Mouse (Mus musculus) forebrain, embryonic 16.5 days (tissue): ENCODE data around the gene Pth2. TPM values are rescaled to one million over a fixed set of nuclear protein-coding genes. Genes with fewer than 3 reads are reported as not detected.

Experiments
- ATAC-seq: fragments of 200-750 bp; cut with Nextera tagmentation; 2 replicates; pipeline ENCODE4 v1.8.0; 2017; ENCODE audit warnings: mild to moderate bottlenecking, moderate library complexity
- H3K27ac ChIP-seq: fragments of 300-500 bp; sonication (generic); 2 replicates; pipeline ENCODE4 v1.5.1; 2014; ENCODE audit warnings: low read length, control low read depth
- H3K27me3 ChIP-seq: fragments of 300-500 bp; sonication (generic); replicated peaks from 2 replicates; pipeline ENCODE4 v1.6.1; 2014; ENCODE audit warnings: low read length; ENCODE audit not compliant: control insufficient read depth, insufficient read depth
- H3K36me3 ChIP-seq: fragments of 300-500 bp; sonication (generic); 2 replicates; pipeline ENCODE4 v1.6.1; 2014; ENCODE audit not compliant: control insufficient read depth, insufficient read depth
- H3K4me1 ChIP-seq: fragments of 300-500 bp; sonication (generic); replicated peaks from 2 replicates; pipeline ENCODE4 v1.6.1; 2014; ENCODE audit warnings: low read length; ENCODE audit not compliant: control insufficient read depth, insufficient read depth
- H3K4me2 ChIP-seq: fragments of 300-500 bp; sonication (generic); 2 replicates; pipeline ENCODE4 v1.6.1; 2014; ENCODE audit warnings: mild to moderate bottlenecking, low read length, control low read depth
- H3K4me3 ChIP-seq: fragments of 300-500 bp; sonication (generic); replicated peaks from 2 replicates; pipeline ENCODE4 v1.5.1; 2014; ENCODE audit warnings: mild to moderate bottlenecking, low read length, control low read depth
- H3K9ac ChIP-seq: fragments of 300-500 bp; sonication (generic); replicated peaks from 2 replicates; pipeline ENCODE4 v1.6.1; 2014; ENCODE audit warnings: low read depth, low read length, control low read depth
- H3K9me3 ChIP-seq: fragments of 300-500 bp; sonication (generic); 2 replicates; pipeline ENCODE4 v1.6.1; 2016; ENCODE audit warnings: low read length; ENCODE audit not compliant: control insufficient read depth
- WGBS: fragments of 180-500 bp; shearing (Covaris S2); extraction: QIAGEN DNeasy Blood & Tissue Kit; methylation state at CpG from one replicate; pipeline ENCODE4 v1.1.7; 2014; 5-methylcytosine and 5-hydroxymethylcytosine counted together
- polyA plus RNA-seq: library from polyadenylated mRNA; unstranded; fragments of >200 nt; fragmentation: Nextera tagmentation; extraction: Ambion mirVana; gene quantifications from 2 replicates; pipeline ENCODE4 v1.2.1, GENCODE M21; 2015

Pth2 gene
- polyA plus RNA-seq, 1 experiment from 2014 or later: 0.63 TPM

DNA sequence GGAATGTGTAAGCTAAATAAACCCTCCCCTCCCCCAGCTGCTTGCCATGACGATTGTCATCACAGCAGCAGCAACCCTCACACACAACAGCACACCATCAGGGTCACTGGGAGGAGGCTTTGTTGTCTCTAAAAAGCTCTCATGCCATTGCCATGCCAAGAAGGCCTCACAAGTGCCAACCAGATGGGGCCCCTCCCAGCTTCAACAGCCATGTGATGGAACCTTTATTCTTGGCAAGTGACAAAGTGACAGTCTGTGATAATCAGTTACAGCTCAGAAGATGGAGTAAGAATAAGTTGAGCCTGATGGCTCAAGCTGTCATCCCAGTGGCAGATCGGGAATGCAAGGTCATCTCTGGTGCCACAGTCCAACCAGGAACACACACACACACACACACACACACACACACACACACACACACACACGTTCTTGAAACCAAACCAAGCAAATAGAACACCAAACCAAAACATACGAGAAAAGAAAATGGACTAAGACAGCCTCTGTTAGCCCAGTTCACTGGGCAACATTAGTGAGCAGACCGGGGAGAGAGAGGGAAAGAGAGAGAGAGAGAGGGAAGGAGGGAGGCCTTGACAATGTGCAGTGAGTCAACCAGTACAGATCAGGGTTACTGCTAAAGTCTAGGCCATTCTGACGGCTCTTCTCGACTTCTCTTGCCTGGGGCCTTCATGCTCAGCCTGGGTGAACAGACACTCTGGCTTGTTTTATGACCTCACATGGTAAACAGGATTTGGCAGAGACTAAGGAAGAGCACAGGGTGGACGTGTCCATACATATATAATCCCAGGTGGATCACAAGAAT is 40.7 kb upstream of the Pth2 start:
- Histone ChIP-seq H3K4me2 (no peak overlapping the region), H3K9ac (no peak overlapping the region), H3K4me3 (no peak overlapping the region), H3K27ac (no peak overlapping the region), H3K36me3 (no peaks in the 10 kb centered on the region), H3K4me1 (peaks cover 11% of the 10 kb centered on the region), H3K9me3 (no peaks in the 10 kb centered on the region), H3K27me3 (no peaks in the 10 kb centered on the region; the same call in 1 of the 2 replicates)
- 76% methylated on average over 8 of the region's 8 CpGs for WGBS
- ATAC-seq: no peak

DNA sequence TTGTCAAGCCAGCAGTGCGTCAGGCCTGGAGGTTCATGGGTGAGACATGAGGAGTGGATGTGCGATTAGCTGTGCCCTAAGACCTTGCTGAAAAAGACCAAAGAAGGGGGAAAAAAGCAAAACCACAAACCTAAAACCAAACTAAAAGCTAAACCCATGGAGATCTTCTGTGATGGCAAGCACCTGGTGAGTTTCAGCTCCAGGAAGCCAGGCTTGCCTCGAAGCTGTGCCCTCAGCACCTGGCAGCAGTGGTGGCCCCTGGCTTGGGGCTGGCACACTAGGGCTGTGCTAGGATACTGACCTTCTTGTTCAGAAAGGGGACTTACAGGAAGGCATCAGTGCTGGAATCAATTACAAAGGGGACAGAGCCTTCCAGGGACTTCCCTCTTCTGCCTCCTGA is 39.5 kb upstream of the Pth2 start:
- Histone ChIP-seq H3K4me2 (no peak overlapping the region), H3K27ac (no peak overlapping the region), H3K4me1 (peaks cover 3% of the 10 kb centered on the region), H3K9ac (no peak overlapping the region), H3K27me3 (no peaks in the 10 kb centered on the region), H3K36me3 (no peaks in the 10 kb centered on the region), H3K9me3 (no peaks in the 10 kb centered on the region), H3K4me3 (no peak overlapping the region)
- 98% methylated on average over 3 of the region's 3 CpGs for WGBS
- ATAC-seq: no peak

DNA sequence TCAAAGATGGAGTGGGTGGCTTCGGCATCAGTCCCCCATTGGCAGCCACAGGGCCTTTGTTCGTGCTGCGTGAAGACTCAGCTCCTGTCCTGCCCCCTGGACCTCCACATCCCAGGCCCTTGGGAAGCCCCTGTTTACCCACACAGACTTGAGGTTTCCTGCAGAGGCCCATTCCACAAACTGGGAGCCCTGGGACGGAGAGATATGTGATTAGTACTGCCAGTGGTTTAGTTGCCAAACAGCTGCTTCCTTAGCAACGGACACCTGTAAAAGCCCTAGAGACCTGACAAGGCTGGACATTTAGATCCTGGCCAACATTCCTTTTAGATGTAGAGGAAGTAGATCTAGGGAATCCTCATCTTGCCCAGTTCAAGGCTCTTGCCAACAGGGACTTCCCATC is 38.9 kb upstream of the Pth2 start:
- 94% methylated on average over 5 of the region's 5 CpGs for WGBS
- Histone ChIP-seq H3K9me3 (no peaks in the 10 kb centered on the region), H3K4me3 (no peak overlapping the region), H3K9ac (no peak overlapping the region), H3K27me3 (no peaks in the 10 kb centered on the region), H3K4me1 (no peaks in the 10 kb centered on the region), H3K27ac (no peak overlapping the region), H3K4me2 (no peak overlapping the region), H3K36me3 (no peaks in the 10 kb centered on the region)
- no peak for ATAC-seq

DNA sequence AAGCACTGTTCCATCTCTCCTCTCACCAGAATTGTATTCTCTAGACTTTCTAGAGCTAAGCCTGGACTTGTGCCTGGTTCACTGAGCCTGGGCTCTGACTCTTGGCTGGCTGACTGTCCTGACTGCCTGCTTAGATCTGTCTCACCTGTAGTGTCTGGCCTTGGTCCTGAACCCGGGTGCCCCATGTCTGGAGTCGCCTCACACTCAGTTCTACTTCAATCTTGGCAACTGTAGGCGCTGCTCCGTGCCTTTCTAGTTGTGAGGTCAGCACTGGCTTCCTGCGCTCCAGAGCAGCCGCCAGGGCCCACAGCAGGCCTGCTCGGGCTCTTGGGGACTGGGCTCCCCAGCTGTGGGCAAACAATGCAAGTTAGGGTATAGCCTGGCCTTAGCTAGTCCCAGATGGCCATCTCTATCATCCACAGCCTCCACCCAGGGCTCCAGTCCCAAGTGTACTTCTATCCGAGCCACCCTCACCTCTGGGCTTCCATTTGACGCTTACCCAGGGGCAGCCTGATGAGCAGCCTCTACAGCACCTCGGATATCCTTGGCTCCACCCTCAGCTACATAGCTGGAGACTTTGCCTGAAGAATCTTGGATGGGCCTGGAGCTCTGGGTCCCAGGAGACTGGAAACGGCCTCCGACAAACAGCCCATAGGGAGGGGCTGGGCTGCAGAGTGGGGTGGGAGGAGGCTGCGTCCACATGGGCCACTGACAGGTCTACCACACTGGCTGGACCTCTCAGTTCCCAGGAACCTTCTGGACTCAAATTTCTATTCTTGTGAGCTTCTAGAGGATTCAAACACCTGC is 36.2 kb upstream of the Pth2 start:
- H3K9me3 ChIP-seq: no peaks in the 10 kb centered on the region
- H3K27me3 ChIP-seq: no peaks in the 10 kb centered on the region
- H3K4me3 ChIP-seq: no peak overlapping the region
- WGBS: 89% methylated on average over 13 of the region's 13 CpGs
- H3K36me3 ChIP-seq: no peaks in the 10 kb centered on the region
- no peaks in the 10 kb centered on the region for H3K4me1 ChIP-seq
- no peak overlapping the region; the same call in 1 of the 2 replicates for H3K9ac ChIP-seq
- no peak overlapping the region for H3K27ac ChIP-seq
- H3K4me2 ChIP-seq: no peak overlapping the region
- no peak for ATAC-seq

DNA sequence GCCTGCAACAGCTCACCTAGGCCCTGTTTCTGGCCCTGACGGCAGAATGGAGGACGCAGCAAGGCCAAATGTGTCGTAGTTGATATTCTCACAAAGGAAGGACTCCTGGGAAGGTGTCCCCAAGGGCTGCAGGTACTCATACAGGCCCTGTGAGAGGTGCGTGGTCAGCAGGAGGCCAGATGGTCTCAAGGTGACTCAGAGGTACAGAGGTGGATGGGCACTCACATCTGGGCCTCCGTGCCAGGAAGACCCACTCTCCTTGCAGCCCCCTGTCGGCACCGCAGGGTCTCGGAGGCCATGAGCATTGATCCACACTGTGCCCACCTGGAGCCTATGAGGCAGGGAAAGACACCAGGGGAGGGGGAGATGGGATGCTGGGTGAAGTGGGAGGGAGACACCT is 35.3 kb upstream of the Pth2 start:
- no peaks in the 10 kb centered on the region for H3K36me3 ChIP-seq
- WGBS: 94% methylated on average over 8 of the region's 8 CpGs
- no peaks in the 10 kb centered on the region for H3K27me3 ChIP-seq
- H3K9me3 ChIP-seq: no peaks in the 10 kb centered on the region
- H3K4me3 ChIP-seq: no peak overlapping the region
- no peak overlapping the region for H3K9ac ChIP-seq
- H3K4me2 ChIP-seq: no peak overlapping the region
- ATAC-seq: no peak
- H3K4me1 ChIP-seq: no peaks in the 10 kb centered on the region
- H3K27ac ChIP-seq: no peak overlapping the region

DNA sequence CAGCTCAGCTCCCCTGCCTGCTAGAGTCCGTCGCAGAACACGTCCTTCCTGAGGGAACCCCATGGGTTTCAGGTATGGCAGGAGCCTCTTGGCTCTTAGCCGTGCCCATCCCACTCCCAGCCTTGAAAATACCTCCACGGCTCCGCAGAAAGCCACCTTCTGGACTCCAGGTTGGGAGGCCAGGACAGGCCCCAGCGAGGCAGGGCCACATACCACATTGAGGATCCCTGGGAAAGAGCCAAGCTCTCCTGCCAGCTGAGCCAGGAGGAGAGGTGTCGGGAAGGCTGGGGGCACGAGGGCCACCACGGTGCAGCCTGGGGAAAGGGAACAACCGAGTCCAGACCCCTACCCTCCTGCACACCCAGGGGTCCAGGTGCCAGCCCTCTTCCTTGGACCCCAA is 33.5 kb upstream of the Pth2 start:
- 95% methylated on average over 11 of the region's 11 CpGs for WGBS
- no peak overlapping the region for H3K27ac ChIP-seq

DNA sequence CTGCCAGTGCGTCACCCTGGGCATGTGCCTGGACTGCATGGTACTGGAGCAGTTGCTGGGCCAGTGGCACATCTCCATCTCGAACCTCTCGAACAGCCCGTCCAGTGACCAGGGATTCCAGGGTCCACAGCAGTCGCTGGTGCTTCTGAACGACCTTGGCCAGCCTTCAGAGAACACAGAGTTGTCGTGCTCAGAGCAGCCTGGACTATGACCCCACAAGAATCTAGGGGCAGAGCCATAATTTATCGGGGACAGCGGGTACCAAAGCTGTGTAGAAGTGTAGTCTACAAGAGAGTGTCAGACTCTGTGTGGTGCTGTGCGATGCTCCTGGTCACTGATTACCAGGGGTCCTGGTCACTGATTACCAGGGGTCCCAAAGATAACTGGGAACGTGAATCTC is 32.9 kb upstream of the Pth2 start:
- Histone ChIP-seq H3K9ac (no peak overlapping the region), H3K27me3 (no peaks in the 10 kb centered on the region), H3K4me1 (peaks cover 7% of the 10 kb centered on the region; the same call in 1 of the 2 replicates), H3K9me3 (no peaks in the 10 kb centered on the region), H3K27ac (no peak overlapping the region), H3K36me3 (no peaks in the 10 kb centered on the region), H3K4me3 (no peak overlapping the region), H3K4me2 (no peak overlapping the region)
- 95% methylated on average over 11 of the region's 11 CpGs for WGBS
- ATAC-seq: no peak

More for the DNA sequence above, 33.5 kb upstream of the Pth2 start:
- H3K36me3 ChIP-seq: no peaks in the 10 kb centered on the region
- peaks cover 7% of the 10 kb centered on the region; the same call in 1 of the 2 replicates for H3K4me1 ChIP-seq
- H3K9me3 ChIP-seq: no peaks in the 10 kb centered on the region
- H3K27me3 ChIP-seq: no peaks in the 10 kb centered on the region
- H3K4me2 ChIP-seq: no peak overlapping the region
- H3K4me3 ChIP-seq: no peak overlapping the region
- H3K9ac ChIP-seq: no peak overlapping the region
- no peak for ATAC-seq

DNA sequence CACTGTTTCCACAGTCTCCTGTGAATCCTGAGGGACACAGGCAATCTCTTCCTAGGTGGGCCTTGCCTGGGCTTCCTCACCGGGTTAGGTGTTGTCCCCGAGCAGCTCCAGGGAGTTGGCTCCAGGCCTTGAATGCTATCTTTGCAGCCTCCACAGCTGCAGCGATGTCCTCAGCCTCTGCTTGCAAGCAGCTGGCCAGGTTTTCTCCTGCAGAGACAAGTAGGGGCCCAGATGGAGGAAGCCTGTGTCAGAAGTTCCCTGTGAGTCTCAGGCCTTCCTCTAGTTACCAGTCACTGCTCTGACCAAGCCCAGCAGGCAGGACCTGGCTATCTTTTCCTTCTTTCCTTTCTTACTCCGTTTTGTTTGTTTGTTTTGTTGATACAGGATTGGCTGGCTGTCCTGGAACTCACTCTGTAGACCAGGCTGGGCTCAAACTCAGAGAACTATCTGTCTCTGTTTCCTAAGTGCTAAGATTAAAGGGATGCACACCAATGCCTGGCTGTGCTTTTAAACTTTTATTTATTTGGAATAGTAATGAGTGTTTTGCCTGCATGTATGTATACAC is 32.2 kb upstream of the Pth2 start:
- no peak for ATAC-seq
- Histone ChIP-seq H3K4me2 (no peak overlapping the region), H3K9ac (no peak overlapping the region), H3K27ac (no peak overlapping the region), H3K27me3 (no peaks in the 10 kb centered on the region), H3K4me3 (no peak overlapping the region), H3K9me3 (no peaks in the 10 kb centered on the region), H3K36me3 (no peaks in the 10 kb centered on the region), H3K4me1 (peaks cover 11% of the 10 kb centered on the region)
- WGBS: 79% methylated on average over 4 of the region's 4 CpGs

DNA sequence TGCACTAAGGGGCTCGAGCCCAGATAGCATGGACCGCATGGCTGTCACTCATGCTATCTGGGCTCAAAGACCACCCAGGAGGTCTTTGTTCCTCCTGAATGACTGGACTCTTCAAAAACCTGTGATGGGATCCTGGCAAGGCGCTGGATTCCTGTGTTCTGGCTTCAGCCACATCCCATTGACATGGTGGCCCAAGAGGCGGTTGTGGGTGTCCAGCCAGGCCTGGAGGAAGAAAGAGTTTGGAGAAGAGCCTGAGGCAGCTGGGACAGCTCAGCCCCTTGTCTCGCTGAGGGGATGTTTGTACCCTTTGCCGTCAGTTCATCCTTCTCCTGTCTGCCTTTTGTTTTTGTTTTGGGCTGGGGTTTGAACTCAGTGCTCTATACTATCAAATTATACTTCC is 31.2 kb upstream of the Pth2 start:
- ATAC-seq: no peak
- Histone ChIP-seq H3K4me3 (no peak overlapping the region), H3K4me2 (no peak overlapping the region), H3K27ac (no peak overlapping the region), H3K9me3 (no peaks in the 10 kb centered on the region), H3K9ac (no peak overlapping the region), H3K36me3 (no peaks in the 10 kb centered on the region), H3K27me3 (no peaks in the 10 kb centered on the region), H3K4me1 (peaks cover 12% of the 10 kb centered on the region)
- 36% methylated on average over 6 of the region's 6 CpGs for WGBS
